Mouse (Mus musculus) liver, embryonic 15.5 days (tissue): ENCODE results near the gene Gm20388. TPM values are rescaled to one million over a fixed set of nuclear protein-coding genes. Genes with fewer than 3 reads are reported as not detected.
"Not testable (repeated sequence)": the region's sequence is repeated elsewhere in the genome, so short reads cannot be mapped to it uniquely, and the experiment has no call there.

ENCODE experiments used
- ATAC-seq: fragments of 200-750 bp; cut with Nextera tagmentation; 2 replicates; pipeline ENCODE4 v1.8.0; 2017; ENCODE audit warnings: moderate number of reproducible peaks, mild to moderate bottlenecking, moderate library complexity; ENCODE audit not compliant: insufficient read depth
- H3K27ac ChIP-seq: fragments of 300-500 bp; sonication (generic); replicated peaks from 2 replicates; pipeline ENCODE4 v1.5.1; 2015; ENCODE audit warnings: mild to moderate bottlenecking, inconsistent platforms
- H3K27me3 ChIP-seq: fragments of 300-500 bp; sonication (generic); 2 replicates; pipeline ENCODE4 v1.6.1; 2015; ENCODE audit warnings: mild to moderate bottlenecking, inconsistent platforms
- H3K36me3 ChIP-seq: fragments of 300-500 bp; sonication (generic); replicated peaks from 2 replicates; pipeline ENCODE4 v1.6.1; 2015; ENCODE audit warnings: moderate library complexity, mild to moderate bottlenecking, inconsistent platforms
- H3K4me1 ChIP-seq: fragments of 300-500 bp; sonication (generic); replicated peaks from 2 replicates; pipeline ENCODE4 v1.6.1; 2015; ENCODE audit warnings: inconsistent platforms
- H3K4me2 ChIP-seq: fragments of 300-500 bp; sonication (generic); 2 replicates; pipeline ENCODE4 v1.6.1; 2015; ENCODE audit warnings: moderate library complexity, mild to moderate bottlenecking, inconsistent platforms
- H3K4me3 ChIP-seq: fragments of 300-500 bp; sonication (generic); replicated peaks from 2 replicates; pipeline ENCODE4 v1.5.1; 2015; ENCODE audit warnings: mild to moderate bottlenecking, inconsistent platforms
- H3K9ac ChIP-seq: fragments of 300-500 bp; sonication (generic); 2 replicates; pipeline ENCODE4 v1.6.1; 2015; ENCODE audit warnings: moderate library complexity, mild to moderate bottlenecking, inconsistent platforms
- H3K9me3 ChIP-seq: fragments of 300-500 bp; sonication (generic); replicated peaks from 2 replicates; pipeline ENCODE4 v1.6.1; 2016; ENCODE audit warnings: inconsistent platforms
- WGBS: fragments of 180-500 bp; shearing (Covaris S2); methylation state at CpG from one replicate; pipeline ENCODE4 v1.1.7; 2015; ENCODE audit warnings: mixed read lengths; ENCODE audit not compliant: insufficient replicate concordance; 5-methylcytosine and 5-hydroxymethylcytosine counted together
- polyA plus RNA-seq: library from polyadenylated mRNA; unstranded; fragments of >200 nt; fragmentation: Nextera tagmentation; extraction: Ambion mirVana; gene quantifications from 2 replicates; pipeline ENCODE4 v1.2.1, GENCODE M21; 2015

Gm20388 gene
- polyA plus RNA-seq, 1 experiment from 2014 or later, result not detected

DNA sequence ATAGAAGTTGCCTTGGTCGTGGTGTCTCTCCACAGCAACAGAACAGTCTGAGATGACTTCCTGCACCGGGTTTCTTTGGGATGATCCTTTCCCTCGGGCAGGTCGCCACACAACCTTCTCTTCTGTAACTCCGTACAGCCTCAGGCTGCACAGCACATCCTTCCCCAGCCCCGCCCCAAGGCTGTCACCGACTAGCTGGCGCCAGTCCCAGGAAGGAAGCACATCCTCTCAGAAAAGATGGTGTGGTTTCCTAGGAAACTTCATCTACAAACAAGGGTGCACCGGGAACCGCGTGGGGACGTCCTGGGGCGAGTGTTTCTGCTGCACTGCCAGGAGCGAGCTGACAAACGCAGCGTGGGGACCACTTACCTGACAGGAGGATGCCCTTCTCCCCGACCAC lies 4047.5 kb downstream of the Gm20388 start:
- no peaks in the 10 kb centered on the region for H3K27me3 ChIP-seq
- H3K4me2 ChIP-seq, result no peak overlapping the region
- 85% methylated on average over 17 of the region's 17 CpGs for WGBS
- ATAC-seq, result no peak
- H3K9ac ChIP-seq, result no peak overlapping the region
- no peak overlapping the region for H3K4me3 ChIP-seq
- H3K4me1 ChIP-seq, result peaks cover 6% of the 10 kb centered on the region; the same call in 1 of the 2 replicates
- H3K9me3 ChIP-seq, result no peaks in the 10 kb centered on the region
- peaks cover 100% of the 10 kb centered on the region for H3K36me3 ChIP-seq
- H3K27ac ChIP-seq, result no peak overlapping the region

DNA sequence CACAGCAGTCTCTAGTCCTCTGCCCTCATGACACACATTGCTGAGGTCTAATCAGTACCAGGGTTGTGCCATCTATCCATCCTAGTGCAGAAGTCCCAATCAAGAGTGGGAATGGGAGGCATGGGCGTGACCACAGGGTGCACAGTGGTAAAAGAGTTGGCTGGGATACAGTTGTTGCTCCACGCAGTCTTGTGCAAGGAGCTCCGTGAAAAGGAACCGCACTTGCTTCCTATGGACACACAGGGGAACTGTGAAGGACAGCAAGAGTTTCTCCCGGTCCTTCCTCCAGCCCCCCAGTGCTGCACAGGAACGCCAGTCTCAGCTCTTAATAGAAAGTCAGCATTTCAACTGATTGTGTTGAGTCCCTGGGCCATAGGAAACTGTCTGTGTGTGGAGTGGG lies 4048.8 kb downstream of the Gm20388 start:
- Histone ChIP-seq H3K27me3 (no peaks in the 10 kb centered on the region), H3K9ac (no peak overlapping the region), H3K36me3 (peaks cover 100% of the 10 kb centered on the region), H3K4me1 (peaks cover 6% of the 10 kb centered on the region; the same call in 1 of the 2 replicates), H3K9me3 (no peaks in the 10 kb centered on the region), H3K4me3 (no peak overlapping the region), H3K27ac (no peak overlapping the region), H3K4me2 (no peak overlapping the region)
- no peak for ATAC-seq
- 88% methylated on average over 6 of the region's 6 CpGs for WGBS

DNA sequence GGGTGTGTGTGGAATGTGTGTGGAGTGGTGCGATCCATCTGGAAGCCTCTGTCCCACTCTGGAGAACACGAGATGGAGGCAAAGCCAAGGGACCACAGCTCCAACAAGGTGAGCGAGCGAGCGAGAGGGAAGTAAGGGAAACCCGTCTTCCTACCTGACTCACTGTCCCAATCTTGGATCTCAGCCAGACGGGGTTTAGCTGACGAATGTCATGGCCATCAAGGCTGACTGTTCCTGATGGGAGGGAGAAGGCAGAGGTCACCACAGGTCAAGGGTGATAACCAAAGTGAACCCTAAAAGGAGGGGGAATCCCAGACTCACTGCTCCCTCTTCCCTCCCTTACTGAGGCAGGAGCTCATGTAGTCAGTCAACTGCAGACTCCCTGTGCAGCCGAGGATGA lies 4049.4 kb downstream of the Gm20388 start:
- no peak overlapping the region for H3K27ac ChIP-seq
- H3K4me2 ChIP-seq, result no peak overlapping the region
- peaks cover 100% of the 10 kb centered on the region for H3K36me3 ChIP-seq
- no peaks in the 10 kb centered on the region for H3K9me3 ChIP-seq
- H3K4me1 ChIP-seq, result peaks cover 6% of the 10 kb centered on the region; the same call in 1 of the 2 replicates
- no peaks in the 10 kb centered on the region for H3K27me3 ChIP-seq
- no peak for ATAC-seq
- no peak overlapping the region for H3K4me3 ChIP-seq
- WGBS, result 87% methylated on average over 9 of the region's 9 CpGs
- H3K9ac ChIP-seq, result no peak overlapping the region

DNA sequence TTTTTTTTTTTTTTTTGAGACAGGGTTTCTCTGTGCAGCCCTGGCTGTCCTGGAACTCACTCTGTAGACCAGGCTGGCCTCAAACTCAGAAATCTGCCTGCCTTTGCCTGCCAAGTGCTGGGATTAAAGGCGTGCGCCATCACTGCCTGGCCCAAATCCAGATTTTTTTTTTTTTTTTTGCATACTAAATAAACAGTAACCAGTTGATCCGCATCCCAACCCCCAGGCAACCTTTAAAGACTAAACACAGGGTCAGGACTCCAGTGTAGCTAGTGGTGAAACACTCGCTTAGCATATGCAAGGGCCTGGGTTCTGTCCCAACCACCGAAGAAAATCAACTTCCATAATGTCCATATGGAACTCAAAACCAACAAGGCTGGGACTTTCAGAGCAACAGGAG lies 4049.9 kb downstream of the Gm20388 start:
- not testable (repeated sequence) for H3K27ac ChIP-seq, ATAC-seq, H3K27me3 ChIP-seq, H3K9me3 ChIP-seq, H3K4me3 ChIP-seq, H3K9ac ChIP-seq, H3K4me2 ChIP-seq, H3K4me1 ChIP-seq
- peaks cover 100% of the 10 kb centered on the region for H3K36me3 ChIP-seq
- WGBS, result 78% methylated on average over 5 of the region's 5 CpGs

DNA sequence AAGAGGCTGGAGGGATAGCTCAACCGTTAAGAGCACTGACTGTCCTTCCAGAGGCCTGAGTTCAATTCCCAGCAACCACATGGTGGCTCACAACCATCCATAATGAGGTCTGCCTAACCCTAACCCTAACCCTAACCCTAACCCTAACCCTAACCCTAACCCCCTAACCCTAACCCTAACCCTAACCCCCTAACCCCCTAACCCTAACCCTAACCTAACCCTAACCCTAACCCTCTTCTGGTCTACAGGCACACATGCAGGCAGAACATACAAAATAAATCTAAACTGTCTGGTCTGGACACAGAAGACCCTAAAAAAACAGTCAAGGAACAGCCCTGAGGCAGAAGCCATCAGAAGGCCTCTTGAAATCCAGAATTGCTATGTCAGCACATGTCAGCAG lies 4050.7 kb downstream of the Gm20388 start:
- Histone ChIP-seq H3K4me3 (no peak overlapping the region), H3K4me2 (no peak overlapping the region), H3K9me3 (no peaks in the 10 kb centered on the region), H3K27me3 (no peaks in the 10 kb centered on the region), H3K4me1 (peaks cover 6% of the 10 kb centered on the region; the same call in 1 of the 2 replicates), H3K27ac (no peak overlapping the region), H3K9ac (no peak overlapping the region), H3K36me3 (peaks cover 100% of the 10 kb centered on the region)
- no peak for ATAC-seq
- WGBS, result 85% methylated on average over 1 of the region's 1 CpGs

DNA sequence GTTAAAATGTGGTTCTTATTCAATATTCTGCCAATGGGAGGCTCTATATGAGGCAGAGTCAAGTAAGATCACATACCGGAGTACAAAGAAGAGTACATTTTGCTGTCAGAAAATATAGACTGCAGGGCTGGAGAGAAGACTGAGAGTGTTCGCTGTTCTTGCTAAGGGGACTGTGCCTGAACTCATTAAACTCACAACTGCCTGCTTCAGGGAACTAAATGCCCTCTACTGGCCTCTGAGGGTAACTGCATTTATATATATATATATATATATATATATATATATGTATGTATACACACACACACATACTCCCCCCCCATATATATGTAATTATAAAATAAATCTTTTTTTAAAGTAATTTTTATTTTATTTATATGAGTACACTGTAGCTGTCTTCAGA lies 4056.3 kb downstream of the Gm20388 start:
- Histone ChIP-seq H3K4me1 (peaks cover 44% of the 10 kb centered on the region), H3K27me3 (no peaks in the 10 kb centered on the region), H3K27ac (no peak overlapping the region), H3K9me3 (no peaks in the 10 kb centered on the region), H3K36me3 (peaks cover 100% of the 10 kb centered on the region), H3K4me3 (no peak overlapping the region), H3K9ac (no peak overlapping the region), H3K4me2 (no peak overlapping the region)
- 70% methylated on average over 2 of the region's 2 CpGs for WGBS
- ATAC-seq, result no peak

DNA sequence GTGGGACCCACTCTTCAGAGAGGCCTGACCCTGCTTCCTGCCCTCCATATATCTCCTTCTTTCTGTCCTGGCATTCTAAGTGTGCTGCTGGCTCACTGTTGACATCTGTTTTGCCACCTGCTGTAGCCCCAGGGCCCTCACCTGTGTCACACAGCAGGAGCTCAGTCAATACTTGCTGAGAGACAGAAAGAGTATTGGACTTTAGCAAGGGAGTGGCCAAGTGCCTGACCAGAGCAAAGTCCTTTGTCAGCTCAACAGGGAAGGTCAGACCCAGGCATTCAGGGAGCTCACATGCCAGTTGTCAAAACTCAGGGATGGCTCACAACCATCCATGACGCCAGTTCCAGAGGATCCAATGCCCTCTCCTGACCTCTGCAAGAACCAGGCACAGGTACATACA lies 4062.9 kb downstream of the Gm20388 start:
- H3K36me3 ChIP-seq, result peaks cover 98% of the 10 kb centered on the region
- ATAC-seq, result peak; percentile 12; the same call in 1 of the 2 replicates
- no peaks in the 10 kb centered on the region for H3K9me3 ChIP-seq
- peak overlapping the region; percentile 46 for H3K4me2 ChIP-seq
- peaks cover 96% of the 10 kb centered on the region for H3K4me1 ChIP-seq
- peak overlapping the region; percentile 66 for H3K27ac ChIP-seq
- H3K27me3 ChIP-seq, result no peaks in the 10 kb centered on the region
- peak overlapping the region; percentile 5; the same call in 1 of the 2 replicates for H3K4me3 ChIP-seq
- 0 out of 2 replicates have a peak overlapping the region, but pooled peaks have one; percentile 5 for H3K9ac ChIP-seq
- 73% methylated on average over 1 of the region's 1 CpGs for WGBS

DNA sequence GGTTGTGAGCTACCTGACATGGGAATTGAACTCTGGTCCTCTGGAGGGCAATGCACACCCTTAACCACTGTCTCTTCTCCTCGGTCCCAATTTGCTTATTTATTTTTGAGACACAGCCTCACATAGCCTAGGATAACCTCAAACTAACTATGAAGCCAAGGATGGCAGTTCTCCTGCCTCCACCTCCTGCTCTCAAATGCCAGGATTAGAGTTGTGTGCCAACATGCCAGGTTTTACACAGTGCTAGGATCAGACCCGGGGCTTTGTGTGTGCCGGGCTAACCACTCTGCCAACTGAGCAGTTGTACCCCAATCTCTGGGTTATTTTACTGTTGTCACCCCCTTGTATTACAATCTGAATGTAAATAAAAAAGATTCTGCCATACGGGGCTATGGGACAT lies 4066.9 kb downstream of the Gm20388 start:
- ATAC-seq, result no peak
- Histone ChIP-seq H3K27me3 (no peaks in the 10 kb centered on the region), H3K9ac (peak overlapping the region; percentile 100; the same call in 1 of the 2 replicates), H3K9me3 (no peaks in the 10 kb centered on the region), H3K36me3 (peaks cover 84% of the 10 kb centered on the region), H3K4me3 (peak overlapping the region; percentile 99), H3K27ac (peak overlapping the region; percentile 96), H3K4me2 (peak overlapping the region; percentile 83), H3K4me1 (peaks cover 77% of the 10 kb centered on the region)
- WGBS, result 88% methylated on average over 4 of the region's 4 CpGs

GRCm38 (mm10) chr8:123978166-123978838 lies 4067.7 kb downstream of the Gm20388 start:
- Histone ChIP-seq H3K36me3 (peaks cover 76% of the 10 kb centered on the region), H3K4me1 (peaks cover 71% of the 10 kb centered on the region), H3K9me3 (no peaks in the 10 kb centered on the region), H3K4me3 (peak overlapping the region; percentile 99), H3K4me2 (peak overlapping the region; percentile 83), H3K27me3 (no peaks in the 10 kb centered on the region), H3K9ac (peak overlapping the region; percentile 100), H3K27ac (peak overlapping the region; percentile 96)
- no peak for ATAC-seq
- WGBS, result 39% methylated on average over 14 of the region's 14 CpGs

DNA sequence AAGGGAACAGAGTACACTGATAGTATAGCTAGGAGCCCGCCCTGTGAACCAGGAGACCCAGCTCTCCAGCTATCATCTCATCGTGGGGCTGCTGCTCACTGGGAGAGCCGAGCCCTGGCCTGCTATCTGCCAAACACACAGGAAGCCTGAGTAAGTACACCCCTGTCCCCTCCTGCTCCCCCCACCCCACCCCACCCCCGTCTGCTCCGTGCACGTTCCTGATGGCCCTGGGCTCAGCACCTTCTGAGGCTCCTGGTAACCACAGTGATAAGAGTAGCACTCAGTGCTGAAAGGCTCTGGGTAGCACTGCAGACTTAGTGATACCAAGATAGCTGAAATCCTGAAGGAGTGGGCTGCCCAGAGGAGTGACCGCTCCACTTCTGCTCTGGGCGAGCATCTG lies 4068.3 kb downstream of the Gm20388 start:
- Histone ChIP-seq H3K27me3 (no peaks in the 10 kb centered on the region), H3K9me3 (no peaks in the 10 kb centered on the region), H3K36me3 (peaks cover 71% of the 10 kb centered on the region), H3K4me3 (peak overlapping the region; percentile 99), H3K9ac (peak overlapping the region; percentile 100), H3K4me1 (peaks cover 73% of the 10 kb centered on the region), H3K27ac (peak overlapping the region; percentile 96), H3K4me2 (peak overlapping the region; percentile 83)
- WGBS, result 7% methylated on average over 8 of the region's 8 CpGs
- peak; percentile 87 for ATAC-seq

- Histone ChIP-seq H3K27me3 (no peaks in the 10 kb centered on the region), H3K4me3 (peak overlapping the region; percentile 99), H3K4me1 (peaks cover 74% of the 10 kb centered on the region), H3K9ac (peak overlapping the region; percentile 100), H3K36me3 (peaks cover 58% of the 10 kb centered on the region), H3K9me3 (no peaks in the 10 kb centered on the region), H3K27ac (peak overlapping the region; percentile 96), H3K4me2 (peak overlapping the region; percentile 83)
- no peak for ATAC-seq
- WGBS, result 14% methylated on average over 4 of the region's 4 CpGs
Measured at GRCm38 (mm10) chr8:123980239-123980638, 4069.6 kb downstream of the Gm20388 start.
